Mouse (Mus musculus) activated CD4-positive, CD25-positive, alpha-beta regulatory T cell (primary cell): ENCODE data around the gene Gm4847. TPM values are rescaled to one million over a fixed set of nuclear protein-coding genes. Genes with fewer than 3 reads are reported as not detected.

Experiments
- polyA plus RNA-seq, 2 experiments: library from polyadenylated mRNA; unstranded; fragments of 100-300 nt; shearing (Covaris generic); gene quantifications; one replicate each; pipeline ENCODE4 v1.2.1; 2017

The Gm4847 gene
- under 1 TPM in 1 of 2 experiments, not detected in 1; 0.06 TPM for polyA plus RNA-seq

GRCm38 (mm10) chr1:166647593-166647992, at the start of gene Gm4847:
Gene Gm4847, minus strand, starts transcription at chr1:166647693.

GRCm38 (mm10) chr1:166681745-166682144, 34.3 kb upstream of the Gm4847 start, which contains the start of gene Fmo9:
Gene Fmo9, minus strand, starts transcription at chr1:166681845.

Other genes with a start within 250 kb of the Gm4847 start
- 1 to 10 TPM; 3.4 to 5.2 TPM for gene Pogk, start 237.8 kb downstream of the Gm4847 start, polyA plus RNA-seq
- gene Gm4846, start 150.1 kb downstream of the Gm4847 start, polyA plus RNA-seq, result not detected
- not detected for gene Fmo9, start 34.2 kb upstream of the Gm4847 start, polyA plus RNA-seq